Mouse (Mus musculus) heart, embryonic 14.5 days (tissue): ENCODE measurements at regions not wholly inside any gene's neighbourhood (a gene's known extent, or its start where the extent isn't known, plus 50 kb on each side); places are given as distances from the start of the nearest gene placed in this dataset.
"Not testable (repeated sequence)": the region's sequence is repeated elsewhere in the genome, so short reads cannot be mapped to it uniquely, and the experiment has no call there.

Experiments
- ATAC-seq: fragments of 200-750 bp; cut with Nextera tagmentation; 2 replicates; pipeline ENCODE4 v1.8.0; 2017; ENCODE audit warnings: low read depth, moderate TSS enrichment; ENCODE audit not compliant: insufficient number of reproducible peaks, insufficient read depth, low FRiP score
- H3K27ac ChIP-seq, 2 experiments: fragments of 200-500 bp in 1 of 2; fragments of 300-500 bp in 1 of 2; sonication (generic) in 1 of 2; replicated peaks in 1 of 2; 2 replicates each; pipeline ENCODE4 v1.5.1; 2012 to 2014; ENCODE audit warnings: low read depth in 2 of 2, low read length in 2 of 2, control low read depth in 1 of 2, mild to moderate bottlenecking in 1 of 2, mixed read lengths in 1 of 2; ENCODE audit not compliant: control insufficient read depth in 1 of 2, insufficient read depth in 1 of 2
- H3K27me3 ChIP-seq: fragments of 300-500 bp; sonication (generic); 2 replicates; pipeline ENCODE4 v1.6.1; 2014; ENCODE audit warnings: mild to moderate bottlenecking, low read length, control low read depth; ENCODE audit not compliant: control insufficient read depth, insufficient read depth
- H3K36me3 ChIP-seq: fragments of 300-500 bp; sonication (generic); 2 replicates; pipeline ENCODE4 v1.6.1; 2014; ENCODE audit warnings: mild to moderate bottlenecking, control low read depth, low read length, mixed read lengths; ENCODE audit not compliant: control insufficient read depth, insufficient read depth
- H3K4me1 ChIP-seq, 2 experiments: fragments of 200-500 bp in 1 of 2; fragments of 300-500 bp in 1 of 2; sonication (generic) in 1 of 2; 2 replicates each; pipeline ENCODE4 v1.6.1; 2012 to 2014; ENCODE audit warnings: low read length in 2 of 2, control low read depth in 1 of 2, mixed read lengths in 1 of 2; ENCODE audit not compliant: control insufficient read depth in 2 of 2, insufficient read depth in 2 of 2
- H3K4me2 ChIP-seq: fragments of 300-500 bp; sonication (generic); 2 replicates; pipeline ENCODE4 v1.6.1; 2014; ENCODE audit warnings: mild to moderate bottlenecking, low read length
- H3K4me3 ChIP-seq, 2 experiments: fragments of 200-500 bp in 1 of 2; fragments of 300-500 bp in 1 of 2; sonication (generic) in 1 of 2; 2 replicates each; pipeline ENCODE4 v1.5.1; 2012 to 2014; ENCODE audit warnings: low read length in 2 of 2, mild to moderate bottlenecking in 2 of 2, control low read depth in 1 of 2, low read depth in 1 of 2, moderate library complexity in 1 of 2; ENCODE audit not compliant: control insufficient read depth in 1 of 2, insufficient read depth in 1 of 2
- H3K9ac ChIP-seq: fragments of 300-500 bp; sonication (generic); 2 replicates; pipeline ENCODE4 v1.6.1; 2014; ENCODE audit warnings: mild to moderate bottlenecking, low read length
- H3K9me3 ChIP-seq: fragments of 300-500 bp; sonication (generic); 2 replicates; pipeline ENCODE4 v1.6.1; 2016; ENCODE audit warnings: low read length, control low read depth; ENCODE audit not compliant: control insufficient read depth
- WGBS: fragments of 180-500 bp; shearing (Covaris S2); extraction: QIAGEN DNeasy Blood & Tissue Kit; methylation state at CpG from one replicate; pipeline ENCODE4 v1.1.7; 2014; 5-methylcytosine and 5-hydroxymethylcytosine counted together

DNA sequence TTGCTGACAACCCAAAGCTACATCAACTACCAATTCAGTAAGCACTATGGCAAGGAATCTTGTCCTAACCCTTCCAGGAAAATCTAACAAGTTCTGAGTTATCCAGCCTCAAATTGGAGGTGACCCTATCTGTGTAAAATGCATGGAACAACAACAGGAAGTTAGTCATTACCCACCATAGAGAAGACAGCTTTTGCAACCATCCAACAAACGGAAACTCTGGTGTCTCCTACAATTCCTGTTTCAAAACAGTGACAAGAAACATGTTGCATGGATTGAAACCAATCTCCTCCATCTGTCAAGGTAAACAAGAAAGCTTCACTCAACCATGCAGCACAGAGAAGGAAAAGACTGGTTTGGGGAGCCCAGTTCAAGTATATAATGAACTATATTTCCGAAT is 353.0 kb upstream of the B3galt2 start:
- 69% methylated on average over 2 of the region's 2 CpGs for WGBS
- Histone ChIP-seq H3K9me3 (no peaks in the 10 kb centered on the region), H3K36me3 (no peaks in the 10 kb centered on the region), H3K4me3 (no peak overlapping the region), H3K27me3 (no peaks in the 10 kb centered on the region), H3K27ac (no peak overlapping the region), H3K9ac (no peak overlapping the region), H3K4me1 (no peaks in the 10 kb centered on the region), H3K4me2 (no peak overlapping the region)
- no peak for ATAC-seq

DNA sequence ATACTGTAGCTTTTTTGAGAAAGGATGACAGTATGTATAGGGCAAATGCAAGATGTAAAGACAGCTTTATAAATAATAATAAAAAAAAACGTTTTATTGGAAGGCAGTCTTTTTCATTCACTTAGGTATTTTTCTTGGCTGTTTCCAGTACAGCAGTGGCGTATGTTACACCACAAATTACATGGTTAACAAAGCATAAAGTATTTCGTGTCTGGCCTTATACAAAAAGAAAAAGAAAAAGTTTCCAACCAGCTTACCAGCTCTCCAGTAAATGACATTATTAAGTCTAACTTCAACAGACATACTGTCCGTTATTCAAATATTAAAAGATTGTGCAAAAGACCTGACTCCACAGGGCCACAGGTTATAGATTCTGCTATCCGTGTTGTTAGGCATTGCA is 343.9 kb upstream of the B3galt2 start:
- H3K36me3 ChIP-seq, result no peaks in the 10 kb centered on the region
- no peak for ATAC-seq
- no peaks in the 10 kb centered on the region for H3K27me3 ChIP-seq
- no peaks in the 10 kb centered on the region for H3K4me1 ChIP-seq
- no peaks in the 10 kb centered on the region for H3K9me3 ChIP-seq
- no peak overlapping the region for H3K9ac ChIP-seq
- WGBS, result 66% methylated on average over 5 of the region's 5 CpGs
- no peak overlapping the region for H3K4me3 ChIP-seq
- H3K27ac ChIP-seq, result no peak overlapping the region
- H3K4me2 ChIP-seq, result no peak overlapping the region

DNA sequence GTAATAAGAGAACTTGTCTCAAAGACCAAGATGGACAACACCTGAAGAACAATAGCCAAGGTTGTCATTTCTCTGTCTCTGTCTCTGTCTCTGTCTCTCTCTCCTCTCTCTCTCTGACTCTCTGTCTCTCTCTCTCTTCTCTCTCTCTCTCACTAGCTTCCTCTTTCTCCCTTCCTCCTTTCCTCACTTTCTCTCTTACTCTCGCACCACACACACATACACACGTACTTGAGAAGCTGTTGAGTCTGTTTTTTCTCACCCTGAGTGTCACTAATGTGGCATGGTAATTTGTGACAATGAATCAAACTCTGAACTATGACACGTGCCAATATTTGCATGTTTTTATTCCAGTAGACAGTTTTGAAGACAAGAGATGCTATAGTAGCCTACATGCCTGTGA is 333.1 kb upstream of the B3galt2 start:
- Histone ChIP-seq H3K4me1 (peaks cover 0 to 7% of the 10 kb centered on the region in 2 experiments; a peak in 1 of 4 replicates), H3K27me3 (no peaks in the 10 kb centered on the region), H3K36me3 (no peaks in the 10 kb centered on the region), H3K9ac (no peak overlapping the region), H3K9me3 (no peaks in the 10 kb centered on the region), H3K27ac (no peak overlapping the region), H3K4me2 (no peak overlapping the region), H3K4me3 (no peak overlapping the region)
- 50% methylated on average over 3 of the region's 3 CpGs for WGBS
- ATAC-seq, result no peak

GRCm38 (mm10) chr1:143318381-143318780 is 322.1 kb upstream of the B3galt2 start:
- no peak for ATAC-seq
- no peak overlapping the region for H3K4me3 ChIP-seq
- H3K27me3 ChIP-seq, result no peaks in the 10 kb centered on the region
- WGBS, result 75% methylated on average over 12 of the region's 12 CpGs
- no peaks in the 10 kb centered on the region for H3K36me3 ChIP-seq
- H3K4me1 ChIP-seq, result no peaks in the 10 kb centered on the region
- H3K4me2 ChIP-seq, result no peak overlapping the region
- H3K9ac ChIP-seq, result no peak overlapping the region
- H3K9me3 ChIP-seq, result no peaks in the 10 kb centered on the region
- H3K27ac ChIP-seq, result no peak overlapping the region

GRCm38 (mm10) chr1:143319568-143319967 is 320.9 kb upstream of the B3galt2 start:
- ATAC-seq, result no peak
- Histone ChIP-seq H3K9me3 (no peaks in the 10 kb centered on the region), H3K36me3 (no peaks in the 10 kb centered on the region), H3K9ac (no peak overlapping the region), H3K4me1 (no peaks in the 10 kb centered on the region), H3K27me3 (no peaks in the 10 kb centered on the region), H3K4me2 (no peak overlapping the region), H3K27ac (no peak overlapping the region), H3K4me3 (no peak overlapping the region)
- 82% methylated on average over 7 of the region's 7 CpGs for WGBS

- no peaks in the 10 kb centered on the region for H3K27me3 ChIP-seq
- no peaks in the 10 kb centered on the region for H3K36me3 ChIP-seq
- H3K4me2 ChIP-seq, result no peak overlapping the region
- H3K9me3 ChIP-seq, result no peaks in the 10 kb centered on the region
- H3K4me3 ChIP-seq, result no peak overlapping the region
- no peak overlapping the region for H3K9ac ChIP-seq
- no peak overlapping the region for H3K27ac ChIP-seq
- no peak for ATAC-seq
- WGBS, result 76% methylated on average over 1 of the region's 1 CpGs
- no peaks in the 10 kb centered on the region for H3K4me1 ChIP-seq
These were observed 289.1 kb upstream of the B3galt2 start for GRCm38 (mm10) chr1:143351388-143351787.

- not testable (repeated sequence) for H3K9ac ChIP-seq, H3K27ac ChIP-seq, H3K36me3 ChIP-seq, H3K27me3 ChIP-seq, H3K4me2 ChIP-seq, H3K4me1 ChIP-seq, H3K9me3 ChIP-seq, H3K4me3 ChIP-seq, ATAC-seq
These were observed 280.2 kb upstream of the B3galt2 start for GRCm38 (mm10) chr1:143360256-143360655.

- Histone ChIP-seq H3K4me3 (no peak overlapping the region), H3K27ac (no peak overlapping the region), H3K9ac (no peak overlapping the region), H3K4me1 (no peaks in the 10 kb centered on the region), H3K36me3 (no peaks in the 10 kb centered on the region), H3K4me2 (no peak overlapping the region), H3K27me3 (no peaks in the 10 kb centered on the region), H3K9me3 (no peaks in the 10 kb centered on the region)
- 50% methylated on average over 4 of the region's 4 CpGs for whole genome bisulfite sequencing
- no peak for ATAC-seq
These were observed 248.6 kb upstream of the B3galt2 start for GRCm38 (mm10) chr1:143391851-143392250.
